Mouse (Mus musculus): ENCODE results near the gene Coa4.
A peak's percentile ranks its signal among the peaks of the same experiment; 100 is the strongest.

The Coa4 gene

DNA sequence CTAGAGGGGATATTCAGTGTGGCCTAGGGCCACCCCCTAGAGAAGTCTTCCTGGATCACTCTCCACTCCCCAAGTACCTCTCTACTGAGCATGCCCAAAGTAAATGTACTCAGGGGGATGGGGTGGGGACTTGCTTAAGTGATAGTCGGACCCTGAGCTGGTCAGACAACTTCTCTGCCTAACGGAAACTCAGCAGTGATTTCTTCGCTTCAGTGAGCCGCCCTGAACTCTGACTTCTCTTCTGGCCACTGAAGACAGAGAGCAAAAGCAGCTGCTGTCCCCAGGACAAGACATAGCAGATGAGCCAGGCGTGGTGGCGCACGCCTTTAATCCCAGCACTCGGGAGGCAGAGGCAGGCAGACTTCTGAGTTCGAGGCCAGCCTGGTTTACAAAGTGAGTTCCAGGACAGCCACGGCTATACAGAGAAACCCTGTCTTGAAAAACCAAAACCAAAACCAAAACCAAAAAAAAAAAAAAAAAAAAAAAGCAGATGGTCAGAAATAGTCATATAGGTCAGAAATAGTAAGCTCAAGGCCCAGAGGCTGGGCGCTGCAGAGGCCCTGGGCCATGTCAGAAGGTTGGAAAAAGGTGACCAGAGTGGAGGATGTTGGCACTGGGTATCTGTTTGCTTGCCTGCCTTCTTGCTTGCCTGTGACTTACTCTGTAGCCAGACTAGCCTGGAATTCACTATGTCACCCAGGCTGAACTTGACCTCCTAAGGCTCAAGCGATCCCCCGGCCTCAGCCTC, 32.0 kb upstream of the Coa4 start:
- no peak for DNase-seq

DNA sequence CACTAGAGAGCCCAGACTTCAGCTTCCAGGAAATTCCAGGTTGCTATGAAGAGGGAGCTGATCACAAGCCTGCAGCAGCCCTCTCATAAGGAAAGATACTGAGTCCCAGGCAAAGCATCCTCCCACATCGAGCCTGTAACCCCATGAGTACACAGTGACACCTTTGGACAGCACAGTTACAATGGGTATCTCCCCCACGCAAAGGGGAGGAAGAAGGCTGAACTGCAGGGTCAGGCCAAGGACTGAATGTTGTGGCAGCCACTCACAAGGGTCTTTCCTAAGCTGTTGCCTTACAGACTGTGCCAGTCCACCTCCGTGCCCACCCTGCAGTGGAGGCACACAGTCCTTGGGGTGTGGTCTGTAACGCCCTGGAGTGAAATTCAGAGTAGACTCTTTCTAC, 30.4 kb upstream of the Coa4 start:
- DNase-seq, result no peak

DNA sequence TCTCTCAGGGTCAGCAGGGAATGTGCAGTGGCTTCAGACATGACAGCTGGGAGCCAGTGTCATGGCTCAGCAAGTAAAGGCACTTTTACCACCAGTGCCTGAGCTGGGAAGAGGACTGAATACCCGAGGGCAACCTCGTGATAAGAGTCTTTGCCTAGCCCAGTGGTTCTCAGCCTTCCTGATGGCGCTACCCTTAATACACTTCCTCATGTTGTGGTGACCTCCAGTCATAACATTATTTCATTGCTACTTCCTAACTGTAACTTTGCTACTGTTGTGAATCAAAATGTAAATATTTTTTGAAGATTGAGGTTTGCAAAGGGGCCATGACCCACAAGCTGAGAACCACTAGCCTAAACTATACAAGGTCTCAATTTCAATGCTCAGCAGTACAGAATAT, 28.2 kb upstream of the Coa4 start:
- DNase-seq, result no peak

DNA sequence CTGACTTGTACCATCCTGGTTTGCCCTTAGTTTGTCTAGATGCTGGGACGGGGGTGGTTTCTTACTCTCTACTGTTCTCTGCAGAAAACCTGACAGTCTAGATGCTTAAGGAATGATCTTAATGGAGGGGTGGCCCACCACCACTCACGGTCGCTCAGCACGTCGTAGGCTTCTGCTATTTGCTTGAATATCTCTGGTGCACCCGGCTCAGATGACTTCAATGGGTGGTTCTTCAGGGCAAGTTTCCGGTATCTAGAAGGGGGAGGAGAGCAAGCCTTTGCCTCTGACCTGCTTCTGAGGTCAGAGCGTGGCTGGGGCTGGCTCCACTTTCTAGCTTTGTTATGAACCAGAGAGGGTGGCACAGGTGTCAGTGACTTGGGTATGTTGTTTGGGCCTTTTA, 25.3 kb upstream of the Coa4 start:
- DNase-seq, result no peak

DNA sequence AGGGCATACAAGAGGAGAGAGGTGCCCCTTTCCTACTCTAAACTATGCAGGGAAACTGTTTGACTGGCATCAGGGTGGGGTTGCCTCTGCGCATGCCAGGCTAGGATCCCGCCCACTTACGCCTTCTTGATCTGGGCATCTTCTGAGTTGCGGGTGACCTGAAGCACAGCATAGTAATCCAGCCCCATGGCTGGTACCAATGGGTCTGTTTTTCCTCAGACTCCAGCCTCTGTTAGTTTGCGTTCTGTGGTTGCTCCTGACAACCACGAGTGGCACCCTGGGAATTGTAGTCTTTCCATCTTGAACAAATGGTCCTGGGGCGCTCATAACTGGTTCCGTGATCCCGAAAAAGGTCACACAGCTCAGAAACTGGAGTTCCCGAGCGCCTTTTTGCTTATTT, 22.3 kb upstream of the Coa4 start, which contains the start of gene Dnajb13:
TSS of gene Dnajb13 (minus strand) at position 388 of the 400 bp plus-strand sequence.
- DNase-seq, result no peak

DNA sequence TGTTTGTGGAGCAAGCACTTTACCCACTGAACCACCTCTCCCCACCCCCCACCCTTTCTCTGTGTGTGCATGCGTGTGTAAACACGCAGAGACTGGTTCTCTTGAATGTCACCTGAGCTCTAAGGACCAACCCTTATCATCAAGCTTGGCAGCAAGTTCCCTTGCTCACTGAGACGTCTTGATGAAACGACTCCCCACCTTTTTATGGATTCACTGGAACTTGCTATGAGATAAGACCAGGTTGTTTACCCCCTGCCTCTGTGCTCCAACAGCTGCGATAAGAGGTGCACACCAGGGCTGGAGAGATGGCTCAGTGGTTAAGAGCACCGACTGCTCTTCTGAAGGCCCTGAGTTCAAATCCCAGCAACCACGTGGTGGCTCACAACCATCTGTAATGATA, 16.7 kb upstream of the Coa4 start:
- DNase-seq, result no peak

DNA sequence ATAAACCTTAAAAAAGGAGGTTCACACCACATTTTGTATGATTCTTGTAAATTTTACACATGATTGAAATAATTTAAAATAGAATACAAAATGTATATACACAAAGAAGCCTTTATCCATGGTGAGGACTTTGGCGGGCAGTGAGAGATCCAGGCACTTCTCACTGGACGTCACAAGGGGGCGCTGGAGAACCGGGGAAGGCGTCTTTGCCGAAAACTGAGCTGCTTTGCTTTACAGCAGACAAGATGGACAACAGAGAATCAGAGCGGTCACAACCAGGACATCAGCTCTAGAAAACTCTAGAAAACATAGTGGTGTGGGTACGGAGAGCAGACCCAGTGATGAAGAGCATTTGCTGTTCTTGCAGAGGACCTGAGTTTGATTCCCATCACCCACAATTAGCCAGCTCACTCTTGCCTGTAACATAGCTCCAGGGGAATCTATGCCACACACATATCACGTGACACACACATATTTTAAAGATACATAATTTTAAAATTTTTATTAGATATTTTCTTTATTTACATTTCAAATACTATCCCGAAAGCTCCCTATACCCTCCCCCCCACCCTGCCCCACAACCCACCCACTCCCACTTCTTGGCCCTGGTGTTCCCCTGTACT, 16.1 kb upstream of the Coa4 start:
- peak; percentile 39 to 44 for DNase-seq

DNA sequence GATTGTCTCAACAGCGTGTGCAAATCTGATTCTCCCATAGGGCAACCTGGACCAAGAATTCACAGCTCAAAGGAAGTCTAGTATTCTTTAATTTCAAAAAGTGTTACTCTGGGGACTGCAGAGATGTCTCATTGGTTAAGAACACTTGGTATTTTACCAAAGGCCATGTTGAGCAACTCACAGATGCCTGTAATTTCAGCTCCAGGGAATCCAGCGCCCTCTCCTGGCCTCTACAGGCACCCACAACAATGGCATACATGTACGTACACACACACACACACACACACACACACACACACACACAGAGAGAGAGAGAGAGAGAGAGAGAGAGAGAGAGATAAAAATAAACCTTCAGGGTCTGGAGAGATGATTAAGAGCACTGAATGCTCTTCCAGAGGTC, 14.6 kb upstream of the Coa4 start:
- DNase-seq, result no peak

DNA sequence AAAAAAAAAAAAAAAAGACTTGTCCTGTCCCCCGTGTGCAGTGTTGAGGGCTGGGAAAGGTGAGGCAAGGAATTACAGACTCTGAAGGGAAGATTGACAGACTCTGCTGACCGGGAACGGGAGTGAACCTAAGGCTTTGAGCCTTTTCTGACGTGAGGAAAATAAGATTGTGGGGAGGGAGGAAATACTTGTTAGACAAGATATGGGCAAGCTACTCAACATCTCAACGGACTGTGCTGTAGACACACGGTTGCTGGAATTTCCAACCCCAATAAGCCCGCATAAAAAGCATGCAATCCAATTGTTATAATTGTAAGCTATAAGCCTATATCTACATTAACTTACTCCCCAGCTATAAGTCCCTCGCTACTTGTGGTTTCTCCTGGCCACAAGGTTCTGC, 12.2 kb upstream of the Coa4 start:
- no peak for DNase-seq

DNA sequence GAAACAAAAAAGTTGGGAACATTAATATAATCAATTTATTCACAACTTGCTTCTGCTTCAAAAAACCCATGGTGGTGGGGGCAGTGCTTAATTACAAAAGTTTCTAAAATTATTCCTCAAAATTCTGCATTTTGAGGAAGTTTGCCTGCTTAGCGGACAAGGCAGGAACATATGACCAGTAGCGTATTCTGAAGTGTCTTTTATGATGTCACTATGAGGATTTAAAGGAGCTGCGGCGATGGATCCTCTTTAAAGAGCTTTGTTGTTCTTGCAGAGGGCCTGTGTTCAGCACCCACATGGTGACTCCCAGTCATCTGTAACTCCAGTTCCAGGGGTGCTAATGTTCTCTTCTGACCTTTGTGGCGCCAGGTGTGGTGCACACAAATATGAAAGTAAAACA, 6.1 kb upstream of the Coa4 start:
- no peak for DNase-seq

DNA sequence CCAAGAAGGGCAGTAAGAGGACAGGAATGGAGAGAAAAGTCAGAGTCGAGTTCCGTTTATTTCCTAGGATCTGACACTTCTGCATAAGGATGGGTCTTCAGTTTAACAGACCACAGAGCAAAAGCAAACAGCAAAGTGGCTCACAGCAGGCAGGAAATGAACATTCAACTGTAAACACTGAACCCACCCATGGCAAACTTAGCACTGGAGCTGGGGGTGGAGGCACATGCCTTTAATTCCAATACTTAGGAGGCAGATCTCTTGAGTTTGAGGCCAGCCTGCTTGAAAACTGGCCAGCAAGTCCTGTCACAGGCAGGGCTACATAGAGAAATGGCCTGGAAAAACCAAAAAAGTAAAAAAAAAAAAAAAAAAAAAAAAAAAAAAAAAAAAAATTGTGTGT, 3.4 kb upstream of the Coa4 start:
- DNase-seq, result no peak

DNA sequence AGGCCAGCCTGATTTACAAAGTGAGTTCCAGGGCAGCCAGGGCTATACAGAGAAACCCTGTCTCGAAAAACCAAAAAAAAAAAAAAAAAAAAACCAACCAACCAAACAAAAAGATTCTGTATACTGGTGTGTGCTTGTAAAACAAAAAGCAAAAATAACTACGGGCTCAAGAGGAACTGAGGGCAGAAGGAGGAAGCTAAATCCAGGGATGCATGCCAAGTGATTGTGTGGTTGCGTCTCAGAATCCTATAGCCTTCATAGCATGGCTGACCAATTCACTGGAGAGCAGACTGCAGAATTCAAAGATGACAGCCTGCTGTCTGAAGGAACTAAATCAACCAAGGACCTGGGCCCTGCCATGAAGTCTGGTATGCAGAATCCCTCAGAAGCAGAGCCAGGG, 2.7 kb upstream of the Coa4 start:
- no peak for DNase-seq

DNA sequence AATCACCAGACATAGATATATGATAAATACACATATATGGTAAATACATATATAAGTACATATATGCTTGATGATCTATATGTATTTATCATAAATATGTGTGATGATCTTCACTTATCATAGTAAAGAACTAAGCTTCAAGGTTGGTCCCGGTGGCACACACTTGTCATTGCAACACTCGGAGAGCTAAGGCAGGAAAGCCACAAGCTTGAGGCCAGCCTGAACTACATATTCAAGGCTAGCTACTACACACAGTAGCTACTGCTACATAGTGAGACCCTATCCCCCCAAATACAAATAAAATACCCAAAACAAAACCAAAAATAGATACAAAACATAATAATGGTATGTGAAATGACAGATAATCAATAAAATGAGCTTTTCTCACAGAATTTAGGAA, 1.0 kb upstream of the Coa4 start:
- DNase-seq, result no peak

DNA sequence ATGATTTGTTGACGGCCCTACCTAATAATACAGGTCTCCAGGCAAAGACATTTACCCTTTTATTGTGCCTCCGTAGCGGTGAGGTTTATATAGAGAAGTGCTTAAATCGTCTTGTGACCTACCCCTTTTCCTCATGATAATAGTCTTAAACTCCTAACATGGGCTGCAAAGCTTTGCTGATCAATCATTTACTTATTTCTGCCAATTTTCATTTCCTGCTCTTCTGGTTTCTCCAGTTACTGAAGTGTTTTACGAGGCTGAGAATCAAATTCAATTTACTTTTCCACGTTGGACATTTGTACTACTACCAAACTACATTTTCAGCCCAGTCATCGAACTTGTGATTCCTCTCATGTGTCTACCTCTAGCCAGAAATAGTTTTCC, 640 bp downstream of the Coa4 start:
- DNase-seq, result no peak

DNA sequence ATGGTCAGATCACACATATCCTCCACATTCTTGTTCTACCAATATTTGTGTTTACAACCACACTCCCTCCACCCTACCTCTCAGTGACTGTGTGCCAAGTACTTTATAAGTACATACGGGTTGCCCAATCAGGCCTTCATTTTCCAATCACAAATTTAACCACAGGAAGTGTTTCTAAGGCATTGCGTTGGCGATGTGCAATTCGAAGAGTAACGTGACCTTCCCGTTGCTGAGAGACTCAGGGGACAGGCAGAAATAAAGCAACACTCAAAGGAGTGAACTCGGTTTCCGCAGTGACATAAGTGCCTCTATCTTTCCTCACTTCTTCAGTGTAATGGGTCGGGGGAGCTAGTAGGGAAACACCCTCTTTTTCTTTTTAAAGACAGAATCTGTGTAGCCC, 2.6 kb downstream of the Coa4 start:
- no peak for DNase-seq

DNA sequence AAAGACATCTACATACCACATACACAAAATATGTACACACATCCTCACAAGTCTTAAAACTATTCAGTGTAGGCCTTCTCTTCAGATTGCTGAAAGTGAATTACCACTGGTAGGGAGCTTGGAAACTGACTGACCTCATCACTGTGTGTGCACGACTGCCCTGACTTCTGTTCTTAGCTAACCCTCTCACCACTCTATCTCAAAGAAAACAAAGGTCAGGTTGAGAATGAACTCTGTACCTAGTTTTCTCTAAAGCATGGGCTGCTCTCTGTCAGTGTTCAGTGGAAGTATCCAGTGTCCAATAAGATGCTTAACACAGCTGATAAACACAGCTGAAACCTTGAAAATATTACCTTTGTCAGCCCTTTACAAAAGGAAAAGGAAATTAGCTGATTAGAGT, 7.6 kb downstream of the Coa4 start:
- no peak for DNase-seq

DNA sequence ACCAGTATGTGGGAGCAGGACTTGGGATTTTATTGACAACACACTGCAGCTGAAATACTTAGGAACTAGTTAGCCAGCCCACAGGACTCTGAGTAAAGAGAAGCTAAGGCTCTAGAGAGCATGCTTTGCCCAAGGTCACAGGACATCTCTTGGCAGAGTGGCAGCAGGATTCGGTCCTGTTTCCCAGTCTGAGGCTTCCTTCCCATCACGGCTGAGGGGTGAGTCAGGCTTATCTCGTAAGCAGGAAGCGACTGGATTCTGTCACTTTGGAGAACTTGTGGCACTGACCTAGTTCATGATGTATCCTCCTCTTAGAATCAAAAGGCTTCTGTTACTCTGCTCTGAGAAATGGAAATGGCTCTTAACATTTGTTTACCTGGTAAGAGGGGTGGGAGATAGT, 10.8 kb downstream of the Coa4 start:
- DNase-seq, result no peak

DNA sequence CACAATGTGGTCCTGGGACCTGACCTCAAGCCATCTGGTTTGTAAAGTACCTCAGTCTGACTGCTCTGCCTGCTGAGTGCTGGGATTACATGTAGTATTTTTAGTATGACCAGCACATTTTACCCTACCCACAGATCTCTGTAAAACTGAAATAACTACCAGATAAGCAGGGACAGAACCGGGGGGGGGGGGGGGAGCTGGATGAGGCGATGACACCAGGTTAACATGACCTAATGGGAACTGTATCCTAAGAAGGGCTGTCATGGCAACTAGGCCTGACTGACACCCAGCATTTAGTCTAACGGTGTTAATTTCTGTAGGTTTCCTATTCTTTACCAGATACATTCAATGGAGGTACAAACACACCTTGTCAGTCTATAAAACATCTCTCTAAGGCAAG, 12.9 kb downstream of the Coa4 start:
- no peak for DNase-seq

DNA sequence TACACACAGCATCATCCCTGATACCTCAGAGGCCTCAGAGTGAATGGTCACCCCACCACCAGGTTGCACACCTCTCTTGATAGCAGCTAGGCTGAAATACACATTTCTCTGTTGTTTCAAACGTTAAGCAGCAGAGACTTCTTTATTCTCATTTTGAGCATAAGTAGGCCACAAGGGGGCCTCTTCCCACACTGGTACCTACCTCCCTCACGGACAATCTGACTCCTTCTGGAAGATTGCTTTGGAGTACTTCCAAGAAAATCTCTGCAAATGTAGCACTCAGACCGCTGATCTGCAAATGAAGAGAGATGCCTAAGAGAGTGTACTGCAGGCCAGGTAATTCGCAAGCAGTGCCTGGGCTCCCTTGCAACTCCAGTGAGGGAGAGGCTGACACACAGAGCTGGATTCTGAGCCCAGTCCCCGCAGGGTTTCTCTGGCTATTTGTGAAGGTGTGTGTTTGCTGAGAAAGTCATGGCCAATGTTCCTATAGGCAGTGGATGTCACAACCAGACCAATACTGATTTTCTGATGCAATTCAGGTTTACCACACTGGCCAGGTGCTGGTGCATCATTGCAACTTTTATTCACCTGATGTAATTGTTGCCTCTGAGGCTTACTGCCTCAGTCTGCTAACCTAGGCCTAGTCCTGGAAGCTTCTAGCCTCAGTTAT, 13.6 kb downstream of the Coa4 start:
- no peak for DNase-seq

DNA sequence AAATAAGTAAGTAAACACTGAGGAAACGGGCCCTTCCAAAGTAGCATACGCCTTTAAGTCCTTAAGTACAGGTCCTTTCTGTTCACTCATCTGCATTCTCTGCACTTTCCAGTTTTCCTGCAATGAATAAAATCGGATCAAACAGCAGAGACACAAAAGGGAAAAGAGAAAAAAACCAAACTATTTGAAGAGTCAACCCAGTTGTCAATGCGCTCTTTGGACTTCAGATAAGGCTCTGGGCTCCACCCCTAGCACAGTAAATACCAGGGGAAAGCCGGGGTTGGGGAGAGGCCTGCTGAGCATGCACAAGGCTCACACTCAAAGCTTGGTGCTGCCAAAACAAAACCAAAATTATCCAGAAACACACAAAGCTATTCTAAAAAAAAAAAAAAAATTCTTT, 18.1 kb downstream of the Coa4 start:
- no peak for DNase-seq

DNA sequence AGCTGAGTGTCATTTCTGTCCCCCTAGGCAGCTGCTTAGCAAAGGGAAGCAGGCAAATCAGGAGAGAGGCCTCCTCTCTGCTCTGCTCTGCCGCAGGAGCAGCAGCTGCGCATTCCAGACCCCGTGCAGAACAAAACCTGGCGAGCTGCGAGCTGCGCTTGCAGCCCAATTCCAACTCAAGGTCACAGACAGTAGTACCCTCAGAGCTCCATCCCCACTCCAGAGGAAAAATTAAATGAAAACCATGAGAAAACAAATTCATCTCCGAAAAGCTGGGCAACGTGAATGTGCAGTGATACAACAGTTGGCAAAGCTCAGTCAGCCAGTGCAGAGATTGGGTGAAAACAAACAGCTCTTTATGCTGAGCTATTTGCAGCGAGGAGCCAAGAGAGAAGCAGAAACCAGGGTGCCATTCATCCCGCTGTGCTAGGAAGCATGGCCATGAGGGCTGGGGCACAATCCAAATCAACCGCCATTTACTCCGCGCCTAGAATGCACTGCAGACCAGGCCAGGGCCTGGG, 18.6 kb downstream of the Coa4 start:
- DNase-seq, result no peak

DNA sequence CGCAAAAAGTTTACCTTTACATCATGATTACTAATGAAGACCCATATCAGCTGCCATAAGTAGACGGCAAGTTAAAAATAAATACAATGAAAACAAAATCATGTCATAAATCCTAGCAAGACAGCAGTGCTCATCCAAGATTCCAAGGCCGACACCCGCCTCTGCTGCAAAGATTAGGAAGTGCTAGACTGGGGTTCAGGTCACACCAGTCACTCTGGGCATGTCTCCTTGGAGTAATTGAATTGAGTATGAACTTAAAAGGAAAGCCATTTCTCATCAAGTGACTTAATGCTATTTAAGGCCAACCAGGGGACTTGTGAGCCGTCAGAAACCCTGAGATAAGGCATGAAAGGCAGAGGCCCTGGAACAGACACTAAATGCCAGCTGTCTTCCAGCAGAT, 20.4 kb downstream of the Coa4 start:
- no peak for DNase-seq

DNA sequence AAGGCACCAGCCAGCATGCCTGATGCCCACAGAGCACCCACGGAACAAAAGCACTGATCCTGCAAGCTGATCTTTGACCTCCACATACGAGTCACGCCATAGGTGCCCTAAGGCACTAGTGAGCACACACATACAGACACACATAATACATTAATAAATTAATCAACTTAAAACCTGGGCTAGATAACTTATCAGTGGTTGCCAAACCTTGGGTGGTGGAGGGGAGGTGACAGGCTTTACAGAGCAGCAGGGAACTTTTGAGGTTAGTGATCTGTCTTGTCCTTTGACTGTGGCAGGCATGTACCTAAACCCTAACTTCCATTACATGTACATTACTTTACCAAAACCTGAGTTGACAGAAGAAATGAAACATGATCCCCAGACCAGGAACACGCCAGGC, 22.5 kb downstream of the Coa4 start:
- no peak for DNase-seq

Measured in thymus, adult 18-20 months (tissue).